Mouse (Mus musculus) C2C12 (cell line): ENCODE data around the gene Gm45753.

ENCODE experiments used
- CTCF ChIP-seq: IDR thresholded peaks from one replicate; pipeline ENCODE4 v1.5.1; 2011; ENCODE audit not compliant: control insufficient read depth, insufficient read depth, insufficient read length
- FOSL1 ChIP-seq: IDR thresholded peaks from one replicate; pipeline ENCODE4 v1.8.0; 2011; ENCODE audit warnings: mild to moderate bottlenecking, low read length; ENCODE audit not compliant: poor library complexity, insufficient read depth, severe bottlenecking
- MYOG ChIP-seq: IDR thresholded peaks from one replicate; pipeline ENCODE4 v1.6.1; 2011; ENCODE audit not compliant: control insufficient read depth, insufficient read length; ENCODE audit errors: extremely low read depth
- USF1 ChIP-seq: IDR thresholded peaks from one replicate; pipeline ENCODE4 v1.6.1; 2011; ENCODE audit warnings: low read depth, mild to moderate bottlenecking, control low read depth, moderate library complexity

DNA sequence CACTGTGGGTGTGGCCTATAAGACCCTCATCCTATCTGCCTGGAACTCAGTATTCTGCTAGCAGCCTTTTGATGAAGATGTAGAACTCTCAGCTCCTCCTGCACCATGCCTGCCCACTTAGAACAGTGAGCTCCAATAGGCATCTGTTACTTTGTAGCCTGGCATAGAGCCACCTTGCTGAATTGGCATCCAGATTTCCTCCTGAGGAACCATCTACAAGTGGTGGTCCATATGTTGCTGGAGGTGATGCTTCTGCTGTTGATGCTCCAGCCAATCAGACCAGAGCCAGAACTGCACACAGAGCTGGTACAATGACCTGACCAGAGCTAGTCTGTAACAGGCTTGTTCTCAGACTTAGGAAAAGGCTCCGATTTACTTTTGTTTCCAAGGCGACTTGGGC, 16.5 kb downstream of the Gm45753 start:
- TF ChIP-seq CTCF (no peak), USF1 (no peak), FOSL1 (no peak), MYOG (no peak)
